23 mouse cellular contexts compared by ENCODE assay signal in genomic region chr8:122058510-122058909, GRCm38 (mm10).
DNase-seq lines count a peak whose midpoint lies in the region; ATAC-seq and TF ChIP-seq lines count a peak whose summit lies in the region.
"Had no signal": no experiment of that assay in that cellular context is flagged by ENCODE, and none has a peak within 500 bp of the region (broad histone marks: within the 10 kb centered on the region; RNA-seq: fewer than 3 reads in every experiment).

No protein-coding gene starts in this region.

- H3K36me3 ChIP-seq in erythroblast, embryonic 14.5 days (ENCODE audit: control insufficient read depth), result peaks cover 13% of the 10 kb centered on the region
- no peaks in the 10 kb centered on the region for H3K36me3 ChIP-seq in CH12.LX (replicated peaks in 1 of 2; ENCODE audit: control insufficient read depth in 1 of 2, insufficient read depth in 1 of 2, low read length in 1 of 2)

- no peak for TF ChIP-seq RAD21 in CH12.LX (IDR thresholded peaks at IDR 0.05; ENCODE audit: low read depth, low read length)

- dilution Hi-C loops in CH12.LX (cut with MboI; ENCODE audit: extremely low pct_ligation_motif_present, extremely low pct_unique_long_range_greater_than_20kb, low sequenced_read_pairs), result no loop called here

- H3K4me3 ChIP-seq in erythroblast, embryonic 14.5 days (replicated peaks), result peak overlapping the region; percentile 55
- no peak overlapping the region for H3K4me3 ChIP-seq in layer of hippocampus, adult 2 months
- no peak overlapping the region for H3K4me3 ChIP-seq in CH12.LX (replicated peaks in 1 of 3; ENCODE audit: low read depth in 2 of 3, low read length in 2 of 3, poor library complexity in 1 of 3)

- no peak overlapping the region; the same call in 1 of the 2 replicates for H3K4me2 ChIP-seq in CH12.LX (ENCODE audit: insufficient read depth, low read depth, poor library complexity, severe bottlenecking)

- no peak for TF ChIP-seq POLR2A in CH12.LX (IDR thresholded peaks at IDR 0.05; ENCODE audit: low read depth, low read length)

- ATAC-seq in erythroblast, adult 5-6 weeks (replicated peaks; ENCODE audit: low FRiP score, poor library complexity, severe bottlenecking), result no peak
- ATAC-seq: activated CD4-positive, CD25-positive, alpha-beta regulatory T cell, adult 4 months; CD4-positive, CD25-positive, alpha-beta regulatory T cell, adult 4 months; Patski had no signal

- no peaks in the 10 kb centered on the region for H3K9me3 ChIP-seq in erythroblast, embryonic 14.5 days (ENCODE audit: control insufficient read depth, low read length)
- H3K9me3 ChIP-seq in CH12.LX (replicated peaks; ENCODE audit: low read length), result no peaks in the 10 kb centered on the region
- H3K9me3 ChIP-seq: G1E had no signal

- H3K27me3 ChIP-seq in erythroblast, embryonic 14.5 days (ENCODE audit: control insufficient read depth), result peaks cover 2% of the 10 kb centered on the region; the same call in 1 of the 2 replicates
- peaks cover 30% of the 10 kb centered on the region for H3K27me3 ChIP-seq in CH12.LX (replicated peaks)
- H3K27me3 ChIP-seq: Patski had no signal

- no peak for TF ChIP-seq EP300 in CH12.LX (IDR thresholded peaks at IDR 0.05; ENCODE audit: low read length)

- H3K27ac ChIP-seq in layer of hippocampus, adult 2 months, result peak overlapping the region; percentile 67; the same call in 1 of the 2 replicates
- H3K27ac ChIP-seq in CH12.LX (ENCODE audit: insufficient read depth, low read depth), result no peak overlapping the region

- in situ Hi-C loops in CH12.LX (cut with MboI; ENCODE audit: low pct_ligation_motif_present, low pct_unique_long_range_greater_than_20kb, low sequenced_read_pairs), result no loop called here

- no peak for TF ChIP-seq CTCF in layer of hippocampus, adult 2 months (conservative IDR thresholded peaks at IDR 0.05)
- no peak for TF ChIP-seq CTCF in CH12.LX (conservative IDR thresholded peaks at IDR 0.05 in 1 of 2, IDR thresholded peaks at IDR 0.05 in 1 of 2; ENCODE audit: low read depth in 2 of 2, low read length in 2 of 2)

- no peaks in the 10 kb centered on the region for H3K79me2 ChIP-seq in CH12.LX (replicated peaks; ENCODE audit: control insufficient read depth, extremely low read depth, insufficient read depth, poor library complexity, severe bottlenecking)

- DNase-seq in layer of hippocampus, adult 2 months (ENCODE audit: low spot score in 2 of 2), result no peak
- DNase-seq in layer of hippocampus, adult 8-10 months (ENCODE audit: low spot score in 2 of 2), result no peak
- DNase-seq in CH12.LX (ENCODE audit: extremely low read depth) (peak; percentile 37), MN1 (ENCODE audit: low spot score) (peak; percentile 67)
- DNase-seq in thymus, postnatal 14 days, result no peak
- DNase-seq in B cell, adult 2 months, result no peak
- DNase-seq: adrenal gland, adult 2 months; adrenal gland, adult 8-10 months; adrenal gland, postnatal 10 days; adrenal gland, postnatal 14 days; adrenal gland, postnatal 25 days; adrenal gland, postnatal 36 days; cerebellum, adult 11 months; cerebellum, adult 11-12 months; cerebellum, adult 18-20 months; cerebellum, adult 2 months; cerebellum, adult 8-10 months had no signal

- peaks cover 26% of the 10 kb centered on the region for H3K4me1 ChIP-seq in erythroblast, embryonic 14.5 days (ENCODE audit: control insufficient read depth)
- peaks cover 16 to 25% of the 10 kb centered on the region in 2 experiments for H3K4me1 ChIP-seq in CH12.LX (ENCODE audit: control insufficient read depth in 1 of 2, insufficient read depth in 2 of 2)

- H3K9ac ChIP-seq in CH12.LX (ENCODE audit: insufficient read depth, low read depth), result no peak overlapping the region

TF ChIP-seq in CH12.LX, 34 proteins besides CTCF, POLR2A, EP300 and RAD21:
- TF ChIP-seq TCF12 (IDR thresholded peaks at IDR 0.05; ENCODE audit: low read depth, low read length) (no peak), IRF4 (IDR thresholded peaks at IDR 0.05; ENCODE audit: low read depth, low read length) (0 out of 2 replicates have a peak, but pooled peaks have one; percentile 22), ETS1 (conservative IDR thresholded peaks at IDR 0.05; ENCODE audit: low read depth, low read length) (0 out of 2 replicates have a peak, but pooled peaks have one; percentile 26), BHLHE40 (IDR thresholded peaks at IDR 0.05; ENCODE audit: low read depth, low read length) (peak; percentile 77)

Comparison
In these comparisons a context has a peak if more than half of its experiments do, and no peak if none do; other contexts are left out.
1. DNase-seq: peak in CH12.LX (single experiment) and MN1 (single experiment); none in layer of hippocampus, adult 2 months (0 of 2), layer of hippocampus, adult 8-10 months (0 of 2), thymus, postnatal 14 days (single experiment) and B cell, adult 2 months (0 of 2).